Mouse (Mus musculus): ENCODE data around the gene Pgpep1.
A peak's percentile ranks its signal among the peaks of the same experiment; 100 is the strongest.

DNA sequence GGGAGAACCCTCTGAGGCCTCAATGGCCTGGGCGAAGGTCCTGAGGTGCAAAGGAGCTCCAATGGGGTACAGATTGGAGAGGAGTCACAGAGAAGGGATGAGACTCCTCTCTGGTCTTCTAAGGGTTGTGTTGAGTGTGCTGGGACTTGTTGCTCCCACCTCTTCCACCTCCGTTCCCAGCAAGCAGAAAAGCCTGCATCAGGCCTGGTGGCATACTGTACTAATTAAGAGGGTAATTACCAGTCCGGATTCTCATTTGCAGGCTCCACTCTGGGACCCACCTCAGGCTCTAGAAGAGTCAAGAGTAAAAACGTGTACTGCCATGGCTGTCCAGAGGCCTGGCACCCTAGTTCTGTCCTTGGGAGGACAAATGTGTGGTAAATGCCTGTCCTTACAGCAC, 36.8 kb upstream of the Pgpep1 start:
- TF ChIP-seq MAFK (IDR thresholded peaks at IDR 0.05; ENCODE audit: insufficient replicate concordance, low read length) (no peak), CTCF (conservative IDR thresholded peaks at IDR 0.05 in 1 of 2, IDR thresholded peaks at IDR 0.05 in 1 of 2; ENCODE audit: low read depth in 2 of 2, low read length in 2 of 2) (no peak), SIN3A (IDR thresholded peaks at IDR 0.05; ENCODE audit: low read length) (peak; percentile 22; the same call in 1 of the 2 replicates), ETS1 (conservative IDR thresholded peaks at IDR 0.05; ENCODE audit: low read depth, low read length) (no peak)
